ENCODE assay signal across 16 mouse cellular contexts in the genomic region with DNA sequence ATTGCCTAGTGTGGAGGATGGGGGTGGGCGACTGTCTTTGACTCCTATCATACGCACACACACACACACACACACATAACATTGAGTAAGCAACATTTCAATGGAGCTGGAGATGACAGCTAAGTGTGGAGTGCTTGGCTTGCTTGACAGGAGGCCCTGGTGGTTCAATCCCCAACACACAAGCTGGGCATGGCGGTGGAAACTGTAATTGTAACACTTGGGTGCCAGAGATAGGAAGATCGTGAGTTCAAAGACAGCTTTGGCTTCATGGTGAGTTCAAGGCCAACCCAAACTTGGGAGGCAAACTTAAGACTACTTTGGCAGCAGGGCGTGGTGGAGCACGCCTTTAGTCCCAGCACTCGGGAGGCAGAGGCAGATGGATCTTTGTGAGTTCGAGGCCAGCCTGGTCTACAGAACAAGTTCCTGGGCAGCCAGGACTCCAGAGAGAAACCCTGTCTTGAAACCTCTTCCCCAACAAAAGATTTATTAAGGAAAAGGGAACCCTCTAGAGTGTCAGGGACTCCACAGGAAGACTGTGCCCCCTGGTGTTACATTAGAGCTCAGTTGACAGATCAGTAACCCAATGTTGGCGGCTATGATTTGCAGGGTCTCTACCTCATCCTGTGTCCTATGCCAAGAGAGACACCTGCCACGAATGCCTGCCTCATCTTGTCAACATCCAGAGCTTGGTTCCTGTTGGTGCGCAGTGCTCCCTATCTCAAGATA. TPM values are rescaled to one million over a fixed set of nuclear protein-coding genes. Genes with fewer than 3 reads are reported as not detected.
A peak's percentile ranks its signal among the peaks of the same experiment; 100 is the strongest.
DNase-seq lines count a peak whose midpoint lies in the region; ATAC-seq and TF ChIP-seq lines count a peak whose summit lies in the region.
"Had no signal": no experiment of that assay in that cellular context is flagged by ENCODE, and none has a peak within 500 bp of the region (broad histone marks: within the 10 kb centered on the region; RNA-seq: fewer than 3 reads in every experiment).

No protein-coding gene starts in this region.

- no peak for TF ChIP-seq EP300 in stomach, postnatal 0 days (optimal IDR thresholded peaks at IDR 0.05)

- peaks cover 3% of the 10 kb centered on the region; the same call in 1 of the 2 replicates for H3K4me1 ChIP-seq in stomach, postnatal 0 days (replicated peaks; ENCODE audit: control insufficient read depth, insufficient read depth)
- peaks cover 19% of the 10 kb centered on the region for H3K4me1 ChIP-seq in hindbrain, embryonic 13.5 days (replicated peaks)

- no peak overlapping the region for H3K4me2 ChIP-seq in stomach, postnatal 0 days (replicated peaks; ENCODE audit: low read depth)
- no peak overlapping the region for H3K4me2 ChIP-seq in hindbrain, embryonic 13.5 days
- H3K4me2 ChIP-seq: forebrain, embryonic 13.5 days; liver, embryonic 15.5 days; neural tube, embryonic 15.5 days had no signal

- 93% methylated on average over 11 of the region's 11 CpGs for WGBS in stomach, postnatal 0 days
- 96% methylated on average over 11 of the region's 11 CpGs for whole genome bisulfite sequencing in hindbrain, embryonic 13.5 days

- no peaks in the 10 kb centered on the region for H3K27me3 ChIP-seq in stomach, postnatal 0 days (ENCODE audit: control insufficient read depth, insufficient read depth, low read length)
- H3K27me3 ChIP-seq in hindbrain, embryonic 13.5 days, result no peaks in the 10 kb centered on the region
- H3K27me3 ChIP-seq: forebrain, embryonic 13.5 days; liver, embryonic 15.5 days; megakaryocyte, embryonic 14.5 days; neural tube, embryonic 15.5 days had no signal

- peak; percentile 51 to 63 for DNase-seq in cerebellum, postnatal 10 days
- DNase-seq in cerebellum, postnatal 4 days (ENCODE audit: low spot score in 2 of 2), result no peak
- peak; percentile 38 to 42 for DNase-seq in kidney, postnatal 36 days
- DNase-seq in kidney, postnatal 10 days, result no peak
- peak; percentile 37 for DNase-seq in spleen, adult 12 weeks (ENCODE audit: low spot score)
- DNase-seq in spleen, postnatal 4 days (ENCODE audit: low spot score in 2 of 2), result no peak
- DNase-seq in stomach, postnatal 0 days (ENCODE audit: low spot score), result no peak
- DNase-seq: gastrocnemius, postnatal 25 days; kidney, adult 8-10 months; layer of hippocampus, adult 9-11 months had no signal

- ATAC-seq in stomach, postnatal 0 days (ENCODE audit: low FRiP score, low TSS enrichment), result no peak
- no peak for ATAC-seq in hindbrain, embryonic 13.5 days (ENCODE audit: low FRiP score)
- ATAC-seq: activated CD4-positive, CD25-positive, alpha-beta regulatory T cell, adult 4 months; forebrain, embryonic 13.5 days had no signal

- peak; percentile 43 for TF ChIP-seq CTCF in stomach, postnatal 0 days (IDR thresholded peaks at IDR 0.05; ENCODE audit: low read depth)

- H3K36me3 ChIP-seq in stomach, postnatal 0 days (ENCODE audit: control insufficient read depth, insufficient read depth, low read length), result peaks cover 3% of the 10 kb centered on the region; the same call in 1 of the 2 replicates
- peaks cover 40% of the 10 kb centered on the region for H3K36me3 ChIP-seq in hindbrain, embryonic 13.5 days

- no peak overlapping the region for H3K27ac ChIP-seq in stomach, postnatal 0 days (replicated peaks)
- H3K27ac ChIP-seq in hindbrain, embryonic 13.5 days, result no peak overlapping the region
- H3K27ac ChIP-seq: forebrain, embryonic 13.5 days; liver, embryonic 15.5 days; neural tube, embryonic 15.5 days had no signal

- no peaks in the 10 kb centered on the region for H3K9me3 ChIP-seq in stomach, postnatal 0 days (ENCODE audit: control insufficient read depth, low read length)
- H3K9me3 ChIP-seq in hindbrain, embryonic 13.5 days, result no peaks in the 10 kb centered on the region
- H3K9me3 ChIP-seq: forebrain, embryonic 13.5 days; liver, embryonic 15.5 days; megakaryocyte, embryonic 14.5 days; neural tube, embryonic 15.5 days had no signal

- no peak overlapping the region for H3K9ac ChIP-seq in stomach, postnatal 0 days (ENCODE audit: low read length)
- H3K9ac ChIP-seq in hindbrain, embryonic 13.5 days, result no peak overlapping the region
- H3K9ac ChIP-seq: forebrain, embryonic 13.5 days; liver, embryonic 15.5 days; neural tube, embryonic 15.5 days had no signal

- no peak overlapping the region for H3K4me3 ChIP-seq in stomach, postnatal 0 days (ENCODE audit: low read depth, low read length)
- no peak overlapping the region for H3K4me3 ChIP-seq in hindbrain, embryonic 13.5 days
- H3K4me3 ChIP-seq: forebrain, embryonic 13.5 days; liver, embryonic 15.5 days; neural tube, embryonic 15.5 days had no signal

RNA-seq across cellular contexts. Expression of gene Pex6, which starts 3.7 kb away (rescaled TPM):
- polyA plus RNA-seq in stomach, postnatal 0 days (2015; fragmentation: Nextera tagmentation; extraction: Ambion mirVana), result 9.8 and 11.8 TPM in 2 replicates
- polyA plus RNA-seq in hindbrain, embryonic 13.5 days (2015; fragmentation: Nextera tagmentation; extraction: Ambion mirVana), result 24.4 and 24.7 TPM in 2 replicates

RNA-seq across cellular contexts. Expression of gene Ppp2r5d, which starts 10.0 kb away (rescaled TPM):
- 27.2 and 30.3 TPM in 2 replicates for polyA plus RNA-seq in stomach, postnatal 0 days (2015; fragmentation: Nextera tagmentation; extraction: Ambion mirVana)
- 78.2 and 79.7 TPM in 2 replicates for polyA plus RNA-seq in hindbrain, embryonic 13.5 days (2015; fragmentation: Nextera tagmentation; extraction: Ambion mirVana)

RNA-seq across cellular contexts. Expression of gene Gnmt, which starts 14.0 kb away (rescaled TPM):
- polyA plus RNA-seq in stomach, postnatal 0 days (2015; fragmentation: Nextera tagmentation; extraction: Ambion mirVana), result 2.1 and 3.1 TPM in 2 replicates
- 0.90 and 1.5 TPM in 2 replicates for polyA plus RNA-seq in hindbrain, embryonic 13.5 days (2015; fragmentation: Nextera tagmentation; extraction: Ambion mirVana)

RNA-seq across cellular contexts. Expression of gene Klhdc3, which starts 34.2 kb away (rescaled TPM):
- 73.7 and 75.0 TPM in 2 replicates for polyA plus RNA-seq in stomach, postnatal 0 days (2015; fragmentation: Nextera tagmentation; extraction: Ambion mirVana)
- 162 and 164 TPM in 2 replicates for polyA plus RNA-seq in hindbrain, embryonic 13.5 days (2015; fragmentation: Nextera tagmentation; extraction: Ambion mirVana)

RNA-seq across cellular contexts. Expression of gene Mea1, which starts 36.3 kb away (rescaled TPM):
- 142 and 146 TPM in 2 replicates for polyA plus RNA-seq in stomach, postnatal 0 days (2015; fragmentation: Nextera tagmentation; extraction: Ambion mirVana)
- polyA plus RNA-seq in hindbrain, embryonic 13.5 days (2015; fragmentation: Nextera tagmentation; extraction: Ambion mirVana), result 257 and 261 TPM in 2 replicates

Comparison
In these comparisons a context has a peak if more than half of its experiments do, and no peak if none do; other contexts are left out.
1. DNase-seq: peak in cerebellum, postnatal 10 days (2 of 2), kidney, postnatal 36 days (2 of 2) and spleen, adult 12 weeks (single experiment); none in cerebellum, postnatal 4 days (0 of 2), kidney, postnatal 10 days (single experiment), spleen, postnatal 4 days (0 of 2) and stomach, postnatal 0 days (single experiment).